Mouse (Mus musculus): ENCODE measurements at regions not wholly inside any gene's neighbourhood (a gene's known extent, or its start where the extent isn't known, plus 50 kb on each side); places are given as distances from the start of the nearest gene placed in this dataset.

DNA sequence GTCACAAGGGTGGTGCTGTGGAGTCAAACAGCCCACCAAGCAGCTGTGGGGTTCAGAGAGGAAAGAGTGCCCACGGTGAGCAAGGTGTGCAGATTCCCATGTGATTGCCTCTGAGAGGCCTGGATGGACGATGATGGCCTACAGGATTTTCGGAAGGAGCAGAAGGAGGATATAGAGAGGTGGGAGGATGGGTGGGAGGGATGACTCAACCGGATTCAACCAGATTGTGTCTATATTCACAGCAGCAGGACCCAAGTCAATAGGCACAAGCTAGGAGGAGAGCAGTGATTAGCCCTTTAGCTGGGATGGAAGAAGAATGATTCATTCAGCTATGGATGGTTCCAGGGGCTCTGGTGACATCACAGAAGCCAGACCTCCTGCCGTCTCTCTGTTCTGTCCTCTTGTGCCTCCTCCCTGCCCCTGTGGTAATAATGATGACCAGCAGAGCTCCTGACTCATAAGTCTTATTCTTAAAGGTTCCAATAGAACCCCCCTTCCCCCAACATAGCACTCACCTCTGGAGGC, 82.6 kb upstream of the Stx16 start:
- peak; percentile 12 to 59 for DNase-seq (ENCODE audit: extremely low spot score in 1 of 2, low spot score in 1 of 2)

DNA sequence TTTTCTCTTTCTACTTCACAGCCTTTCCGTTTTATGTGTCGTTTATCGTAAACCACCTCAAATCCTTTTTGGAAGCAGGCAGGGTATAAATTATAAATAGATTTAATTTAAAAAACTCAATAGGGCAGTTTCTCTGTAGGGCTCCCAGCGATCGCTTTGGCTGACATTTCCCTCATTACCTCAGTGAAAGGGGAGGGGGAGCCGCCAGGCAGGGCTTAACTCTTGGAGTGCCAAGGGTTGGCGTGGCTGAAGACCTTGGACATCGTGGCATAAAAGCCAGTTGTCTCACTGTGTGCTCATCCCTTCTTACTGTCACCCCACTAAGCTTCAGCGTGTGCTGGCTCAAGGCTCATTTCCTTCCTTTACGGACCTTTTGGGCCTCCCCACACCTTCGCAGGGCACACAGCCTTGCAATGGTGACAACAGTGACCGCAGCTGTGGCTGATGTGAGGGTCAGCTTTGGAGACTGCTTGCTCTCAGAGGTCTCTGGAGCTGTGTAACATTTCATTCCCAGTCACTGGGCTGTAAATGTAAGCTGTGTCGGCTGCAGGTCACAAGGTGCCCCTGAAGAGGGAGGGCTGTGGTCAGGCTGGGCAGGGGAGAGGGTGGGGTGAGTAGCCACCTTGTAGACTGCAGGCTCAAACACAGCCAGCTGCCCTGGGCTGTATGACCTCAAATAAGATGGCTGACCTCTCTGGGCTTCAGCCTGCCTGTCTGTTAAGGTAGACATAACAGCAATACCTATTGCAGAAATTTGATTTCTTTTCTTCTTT, 81.6 kb upstream of the Stx16 start:
- DNase-seq (ENCODE audit: extremely low spot score in 1 of 2, low spot score in 1 of 2): no peak

- no peak for DNase-seq (ENCODE audit: extremely low spot score in 1 of 2, low spot score in 1 of 2)
These were observed 71.4 kb upstream of the Stx16 start for GRCm38 (mm10) chr2:174004666-174005065.

- no peak for DNase-seq (ENCODE audit: extremely low spot score in 1 of 2, low spot score in 1 of 2)
These were observed 68.1 kb upstream of the Stx16 start for GRCm38 (mm10) chr2:174007976-174008349.

GRCm38 (mm10) chr2:174008350-174009218, 67.5 kb upstream of the Stx16 start:
- no peak for DNase-seq (ENCODE audit: extremely low spot score in 1 of 2, low spot score in 1 of 2)

DNA sequence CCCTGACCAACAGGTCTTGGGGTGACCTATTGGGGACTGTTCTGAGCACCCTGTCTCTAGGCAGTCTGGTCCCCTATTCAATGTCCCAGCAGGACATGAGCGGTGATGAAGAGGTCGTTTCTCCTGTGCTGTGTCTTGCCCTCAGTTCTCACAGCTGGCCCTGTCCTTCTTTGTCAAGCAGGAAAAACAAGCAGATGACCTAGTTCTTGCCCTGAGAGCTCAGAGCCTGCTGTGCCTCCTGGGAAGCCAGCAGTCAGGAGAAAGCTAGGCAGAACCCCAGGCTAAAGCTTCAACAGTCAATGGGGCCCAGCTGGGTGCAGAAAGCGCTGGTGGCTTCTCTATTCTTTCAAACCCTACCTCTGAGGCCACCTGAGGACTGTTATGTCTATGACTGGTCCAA, 66.1 kb upstream of the Stx16 start:
- DNase-seq (ENCODE audit: extremely low spot score in 1 of 2, low spot score in 1 of 2): no peak

DNA sequence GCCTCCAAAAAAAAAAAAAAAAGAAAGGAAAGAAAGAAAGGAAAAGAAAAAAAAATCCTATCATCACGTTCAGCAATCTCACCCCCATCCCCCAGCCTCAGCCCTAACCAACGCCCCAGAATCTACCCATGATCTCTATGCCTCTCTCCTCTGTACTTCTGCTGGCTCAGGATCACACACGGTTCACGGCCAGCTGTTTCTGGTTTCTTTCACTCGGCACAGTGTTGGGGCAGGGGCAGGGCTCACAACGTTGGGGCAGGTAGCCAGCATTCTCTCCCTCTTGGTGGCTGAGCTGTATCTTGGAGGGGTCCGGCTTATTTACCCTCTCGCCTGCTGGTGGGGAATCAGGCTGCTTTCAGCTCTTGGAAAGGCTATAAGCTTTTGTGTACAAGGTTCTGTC, 64.7 kb upstream of the Stx16 start:
- no peak for DNase-seq (ENCODE audit: extremely low spot score in 1 of 2, low spot score in 1 of 2)

GRCm38 (mm10) chr2:174014361-174014760, 61.7 kb upstream of the Stx16 start:
- DNase-seq (ENCODE audit: extremely low spot score in 1 of 2, low spot score in 1 of 2): no peak

GRCm38 (mm10) chr2:174015283-174015682, 60.8 kb upstream of the Stx16 start:
- no peak for DNase-seq (ENCODE audit: extremely low spot score in 1 of 2, low spot score in 1 of 2)

DNA sequence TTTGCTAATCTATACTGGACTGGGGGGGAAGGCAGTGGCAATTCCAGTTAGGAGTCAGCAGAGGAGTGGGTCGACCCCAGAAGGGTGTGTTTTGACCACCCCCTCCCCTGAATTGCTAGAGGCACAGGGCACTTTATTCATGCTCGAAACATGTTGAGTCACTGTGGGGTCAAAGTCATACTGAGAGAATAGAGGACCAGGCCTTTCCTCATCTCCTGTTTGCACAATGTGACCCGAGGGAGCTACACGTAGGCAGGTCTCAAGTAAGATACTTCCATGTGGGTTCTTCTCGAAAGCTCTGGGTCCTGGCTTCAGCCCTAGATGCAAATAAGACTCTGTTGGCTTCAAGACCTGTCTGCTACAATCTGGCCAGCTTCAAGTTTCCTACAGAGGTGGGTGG, 60.0 kb upstream of the Stx16 start:
- no peak for DNase-seq (ENCODE audit: extremely low spot score in 1 of 2, low spot score in 1 of 2)

- DNase-seq (ENCODE audit: extremely low spot score in 1 of 2, low spot score in 1 of 2): no peak
These were observed 59.1 kb upstream of the Stx16 start for GRCm38 (mm10) chr2:174017042-174017441.

GRCm38 (mm10) chr2:174017596-174017995, 58.5 kb upstream of the Stx16 start:
- no peak for DNase-seq (ENCODE audit: extremely low spot score in 1 of 2, low spot score in 1 of 2)

DNA sequence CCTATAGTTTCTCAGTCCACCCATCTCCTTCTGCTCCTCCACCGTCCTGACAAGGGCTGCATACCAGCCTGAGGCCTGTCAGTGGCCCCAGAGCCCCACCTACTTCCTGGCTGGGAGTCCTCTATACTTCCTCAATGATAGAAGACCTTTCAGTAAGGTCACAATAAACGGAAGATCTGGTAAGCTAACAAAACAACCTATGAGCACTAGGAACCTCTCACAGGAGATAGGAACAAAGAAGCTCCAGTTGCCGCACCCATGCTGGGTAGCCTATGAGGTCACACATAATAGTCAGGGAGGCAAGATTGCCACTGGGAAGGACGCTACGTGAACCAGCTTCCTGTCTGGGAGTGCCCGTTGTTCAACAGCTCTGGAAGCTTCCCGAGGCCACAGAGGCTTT, 58.1 kb upstream of the Stx16 start:
- no peak for DNase-seq (ENCODE audit: extremely low spot score in 1 of 2, low spot score in 1 of 2)

DNA sequence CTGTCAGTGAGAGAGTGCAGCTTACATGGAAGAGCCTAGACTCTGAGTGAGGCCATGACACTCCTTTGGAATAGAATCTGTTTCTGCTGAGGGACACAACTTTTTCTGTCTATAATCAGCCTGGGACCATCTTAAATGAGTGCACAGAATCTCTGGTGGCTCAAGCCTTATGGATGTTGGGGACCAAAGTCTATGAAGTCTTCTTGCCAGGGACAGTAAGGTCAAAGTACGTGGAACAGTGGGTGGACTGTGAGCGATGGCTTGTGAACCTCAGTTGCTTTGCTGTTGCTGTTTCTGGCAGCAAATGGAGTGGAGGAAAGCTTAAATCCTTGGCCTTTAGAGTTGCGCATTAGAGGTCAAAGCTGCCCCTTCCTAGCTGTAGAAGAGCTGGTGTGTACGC, 57.1 kb upstream of the Stx16 start:
- no peak for DNase-seq (ENCODE audit: extremely low spot score in 1 of 2, low spot score in 1 of 2)

- DNase-seq (ENCODE audit: extremely low spot score in 1 of 2, low spot score in 1 of 2): no peak
These were observed 56.1 kb upstream of the Stx16 start for GRCm38 (mm10) chr2:174019970-174020369.

DNA sequence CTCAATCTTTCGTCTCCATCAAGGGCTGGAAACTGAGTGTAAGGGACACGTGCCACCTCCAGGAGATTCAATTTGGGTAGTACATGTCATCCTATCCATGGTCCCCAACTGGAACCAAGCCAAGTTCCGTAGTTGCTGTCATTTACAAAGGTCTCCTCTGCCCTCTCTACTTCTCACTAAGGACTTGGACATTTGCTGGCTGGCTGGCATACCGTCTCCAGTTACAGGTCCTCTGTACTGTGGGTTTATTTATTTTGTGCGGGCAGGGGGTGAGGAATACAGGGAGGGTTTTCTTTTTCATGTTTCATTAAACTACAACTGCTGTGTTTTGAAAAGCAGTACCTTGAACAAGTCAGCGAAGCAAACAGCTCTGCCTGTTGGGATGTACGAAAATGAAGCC, 55.7 kb upstream of the Stx16 start:
- DNase-seq (ENCODE audit: extremely low spot score in 1 of 2, low spot score in 1 of 2): no peak

GRCm38 (mm10) chr2:174021538-174021937, 54.6 kb upstream of the Stx16 start:
- DNase-seq (ENCODE audit: extremely low spot score in 1 of 2, low spot score in 1 of 2): no peak

GRCm38 (mm10) chr2:174022292-174022691, 53.8 kb upstream of the Stx16 start:
- DNase-seq (ENCODE audit: extremely low spot score in 1 of 2, low spot score in 1 of 2): no peak

DNA sequence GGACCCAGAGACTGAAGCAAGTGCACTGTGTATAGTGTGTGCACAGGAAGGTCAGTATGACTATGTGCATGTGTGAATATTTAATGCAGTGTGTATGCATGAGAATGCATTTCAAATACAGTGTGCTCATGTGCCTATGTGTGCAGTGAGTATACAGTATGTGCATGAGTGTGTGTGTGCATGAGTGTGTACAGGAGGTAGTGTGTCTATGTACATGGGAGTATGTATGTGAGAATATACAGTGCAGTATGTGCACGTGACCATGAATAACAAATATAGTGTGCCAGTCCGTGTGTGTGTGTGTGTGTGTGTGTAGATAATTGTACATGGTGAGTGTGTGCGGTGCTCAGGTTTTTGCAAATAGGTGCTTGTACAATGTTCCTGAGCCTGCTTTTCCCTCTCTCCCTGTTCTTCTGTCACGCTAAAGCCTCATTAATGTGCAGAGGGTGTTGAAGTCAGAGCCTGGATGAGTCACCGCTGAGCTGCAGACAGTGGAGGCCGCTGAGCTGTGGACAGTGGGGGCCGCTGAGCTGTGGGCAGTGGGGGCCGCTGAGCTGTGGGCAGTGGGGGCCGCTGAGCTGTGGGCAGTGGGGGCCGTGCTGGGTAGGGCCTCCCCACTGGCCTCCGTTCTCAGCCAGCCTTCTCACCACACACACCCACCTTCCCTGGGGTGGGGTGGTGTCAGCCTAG, 50.8 kb upstream of the Stx16 start:
- DNase-seq (ENCODE audit: extremely low spot score in 1 of 2, low spot score in 1 of 2): peak in 1 of 2 experiments; percentile 36

Data from frontal cortex, adult 2 months (tissue).